Mouse (Mus musculus) midbrain, embryonic 12.5 days (tissue): ENCODE results near the gene Tmem259. TPM values are rescaled to one million over a fixed set of nuclear protein-coding genes. Genes with fewer than 3 reads are reported as not detected.

ENCODE experiments used
- ATAC-seq: fragments of 200-750 bp; cut with Nextera tagmentation; 2 replicates; pipeline ENCODE4 v1.8.0; 2017; ENCODE audit warnings: low read depth, moderate TSS enrichment, moderate library complexity; ENCODE audit not compliant: low FRiP score
- H3K27ac ChIP-seq: fragments of 300-500 bp; sonication (generic); replicated peaks from 2 replicates; pipeline ENCODE4 v1.5.1; 2016; ENCODE audit warnings: mild to moderate bottlenecking
- H3K27me3 ChIP-seq: fragments of 300-500 bp; sonication (generic); 2 replicates; pipeline ENCODE4 v1.6.1; 2016; ENCODE audit warnings: mild to moderate bottlenecking
- H3K36me3 ChIP-seq: fragments of 300-500 bp; sonication (generic); 2 replicates; pipeline ENCODE4 v1.6.1; 2016
- H3K4me1 ChIP-seq: fragments of 300-500 bp; sonication (generic); 2 replicates; pipeline ENCODE4 v1.6.1; 2016
- H3K4me2 ChIP-seq: fragments of 300-500 bp; sonication (generic); replicated peaks from 2 replicates; pipeline ENCODE4 v1.6.1; 2016; ENCODE audit warnings: mild to moderate bottlenecking, moderate library complexity
- H3K4me3 ChIP-seq: fragments of 300-500 bp; sonication (generic); 2 replicates; pipeline ENCODE4 v1.5.1; 2016; ENCODE audit warnings: mild to moderate bottlenecking
- H3K9ac ChIP-seq: fragments of 300-500 bp; sonication (generic); replicated peaks from 2 replicates; pipeline ENCODE4 v1.6.1; 2016; ENCODE audit warnings: mild to moderate bottlenecking, moderate library complexity
- H3K9me3 ChIP-seq: fragments of 300-500 bp; sonication (generic); 2 replicates; pipeline ENCODE4 v1.6.1; 2016; ENCODE audit warnings: mild to moderate bottlenecking
- WGBS: fragments of 180-500 bp; shearing (Covaris S2); methylation state at CpG from one replicate; pipeline ENCODE4 v1.1.7; 2016; 5-methylcytosine and 5-hydroxymethylcytosine counted together
- polyA plus RNA-seq: library from polyadenylated mRNA; unstranded; fragments of >200 nt; fragmentation: Nextera tagmentation; extraction: Ambion mirVana; gene quantifications from 2 replicates; pipeline ENCODE4 v1.2.1, GENCODE M21; 2016

The Tmem259 gene
- polyA plus RNA-seq, 1 experiment from 2014 or later = 20.9 TPM

- H3K4me2 ChIP-seq = peak overlapping the region; percentile 89
- WGBS = under 1% methylated on average over 22 of the region's 22 CpGs
- ATAC-seq = peak; percentile 93
- peak overlapping the region; percentile 86 for H3K9ac ChIP-seq
- peaks cover 35% of the 10 kb centered on the region for H3K27me3 ChIP-seq
- peaks cover 48% of the 10 kb centered on the region for H3K4me1 ChIP-seq
- peak overlapping the region; percentile 79 for H3K4me3 ChIP-seq
- H3K9me3 ChIP-seq = no peaks in the 10 kb centered on the region
- H3K36me3 ChIP-seq = peaks cover 12% of the 10 kb centered on the region
- H3K27ac ChIP-seq = peak overlapping the region; percentile 92
Measured at GRCm38 (mm10) chr10:79984871-79985270, 741 bp upstream of the Tmem259 start.

GRCm38 (mm10) chr10:79983670-79984069, 460 bp downstream of the Tmem259 start:
- Histone ChIP-seq H3K4me2 (peak overlapping the region; percentile 89), H3K4me3 (peak overlapping the region; percentile 79), H3K9me3 (no peaks in the 10 kb centered on the region), H3K9ac (peak overlapping the region; percentile 86), H3K27ac (peak overlapping the region; percentile 92), H3K4me1 (peaks cover 41% of the 10 kb centered on the region), H3K27me3 (peaks cover 23% of the 10 kb centered on the region), H3K36me3 (peaks cover 24% of the 10 kb centered on the region)
- peak; percentile 4; the same call in 1 of the 2 replicates for ATAC-seq
- WGBS = under 1% methylated on average over 21 of the region's 21 CpGs

GRCm38 (mm10) chr10:79983205-79983604, 925 bp downstream of the Tmem259 start:
- ATAC-seq = no peak
- Histone ChIP-seq H3K36me3 (peaks cover 29% of the 10 kb centered on the region), H3K27me3 (peaks cover 19% of the 10 kb centered on the region), H3K9ac (peak overlapping the region; percentile 86), H3K4me3 (peak overlapping the region; percentile 79), H3K27ac (0 out of 2 replicates have a peak overlapping the region, but pooled peaks have one; percentile 92), H3K4me1 (peaks cover 37% of the 10 kb centered on the region), H3K4me2 (peak overlapping the region; percentile 89), H3K9me3 (no peaks in the 10 kb centered on the region)
- WGBS = 72% methylated on average over 5 of the region's 5 CpGs

GRCm38 (mm10) chr10:79979401-79980155, 4.6 kb downstream of the Tmem259 start:
- 96% methylated on average over 22 of the region's 22 CpGs for WGBS
- 0 out of 2 replicates have a peak, but pooled peaks cover 4% of the 10 kb centered on the region for H3K27me3 ChIP-seq
- H3K36me3 ChIP-seq = peaks cover 60% of the 10 kb centered on the region
- peaks cover 22% of the 10 kb centered on the region for H3K4me1 ChIP-seq
- no peak for ATAC-seq
- no peak overlapping the region for H3K4me2 ChIP-seq
- no peak overlapping the region for H3K4me3 ChIP-seq
- no peak overlapping the region for H3K27ac ChIP-seq
- no peaks in the 10 kb centered on the region for H3K9me3 ChIP-seq
- peak overlapping the region; percentile 15; the same call in 1 of the 2 replicates for H3K9ac ChIP-seq

- H3K27me3 ChIP-seq = peaks cover 12% of the 10 kb centered on the region; the same call in 1 of the 2 replicates
- no peaks in the 10 kb centered on the region for H3K9me3 ChIP-seq
- H3K27ac ChIP-seq = no peak overlapping the region
- H3K4me2 ChIP-seq = no peak overlapping the region
- H3K36me3 ChIP-seq = peaks cover 70% of the 10 kb centered on the region
- H3K4me3 ChIP-seq = no peak overlapping the region
- ATAC-seq = no peak
- H3K4me1 ChIP-seq = peaks cover 16% of the 10 kb centered on the region
- H3K9ac ChIP-seq = no peak overlapping the region
- 96% methylated on average over 21 of the region's 21 CpGs for WGBS
Measured at GRCm38 (mm10) chr10:79978061-79978460, 6.1 kb downstream of the Tmem259 start.

- Histone ChIP-seq H3K27me3 (peaks cover 20% of the 10 kb centered on the region), H3K4me2 (no peak overlapping the region), H3K27ac (no peak overlapping the region), H3K4me3 (no peak overlapping the region), H3K9ac (no peak overlapping the region), H3K9me3 (no peaks in the 10 kb centered on the region), H3K36me3 (peaks cover 70% of the 10 kb centered on the region), H3K4me1 (peaks cover 9% of the 10 kb centered on the region)
- ATAC-seq = no peak
- WGBS = 78% methylated on average over 27 of the region's 28 CpGs
Measured at GRCm38 (mm10) chr10:79977324-79977723, 6.8 kb downstream of the Tmem259 start.

- H3K36me3 ChIP-seq = peaks cover 70% of the 10 kb centered on the region
- H3K4me2 ChIP-seq = no peak overlapping the region
- ATAC-seq = no peak
- no peaks in the 10 kb centered on the region for H3K9me3 ChIP-seq
- H3K9ac ChIP-seq = no peak overlapping the region
- H3K4me1 ChIP-seq = peaks cover 7% of the 10 kb centered on the region; the same call in 1 of the 2 replicates
- WGBS = 62% methylated on average over 25 of the region's 36 CpGs
- H3K27me3 ChIP-seq = peaks cover 26% of the 10 kb centered on the region
- H3K4me3 ChIP-seq = no peak overlapping the region
- no peak overlapping the region for H3K27ac ChIP-seq
Measured at GRCm38 (mm10) chr10:79976722-79977107, 7.4 kb downstream of the Tmem259 start.

GRCm38 (mm10) chr10:79976071-79976721, 7.9 kb downstream of the Tmem259 start:
- no peak overlapping the region for H3K4me3 ChIP-seq
- no peak overlapping the region for H3K4me2 ChIP-seq
- H3K4me1 ChIP-seq = peaks cover 4% of the 10 kb centered on the region
- ATAC-seq = no peak
- no peak overlapping the region for H3K9ac ChIP-seq
- 87% methylated on average over 28 of the region's 28 CpGs for WGBS
- no peaks in the 10 kb centered on the region for H3K9me3 ChIP-seq
- peaks cover 31% of the 10 kb centered on the region for H3K27me3 ChIP-seq
- H3K36me3 ChIP-seq = peaks cover 68% of the 10 kb centered on the region
- H3K27ac ChIP-seq = no peak overlapping the region

- peaks cover 56% of the 10 kb centered on the region for H3K36me3 ChIP-seq
- no peak overlapping the region for H3K4me3 ChIP-seq
- H3K4me2 ChIP-seq = no peak overlapping the region
- ATAC-seq = no peak
- H3K4me1 ChIP-seq = peaks cover 9% of the 10 kb centered on the region
- WGBS = 91% methylated on average over 8 of the region's 8 CpGs
- H3K9ac ChIP-seq = no peak overlapping the region
- H3K9me3 ChIP-seq = no peaks in the 10 kb centered on the region
- 0 out of 2 replicates have a peak overlapping the region, but pooled peaks have one; percentile 3 for H3K27ac ChIP-seq
- H3K27me3 ChIP-seq = peaks cover 46% of the 10 kb centered on the region
Measured at GRCm38 (mm10) chr10:79974668-79975067, 9.5 kb downstream of the Tmem259 start.

- Histone ChIP-seq H3K27me3 (peaks cover 52% of the 10 kb centered on the region), H3K4me3 (no peak overlapping the region), H3K36me3 (peaks cover 51% of the 10 kb centered on the region), H3K9ac (no peak overlapping the region), H3K4me1 (peaks cover 9% of the 10 kb centered on the region), H3K27ac (0 out of 2 replicates have a peak overlapping the region, but pooled peaks have one; percentile 3), H3K4me2 (no peak overlapping the region), H3K9me3 (no peaks in the 10 kb centered on the region)
- no peak for ATAC-seq
- 90% methylated on average over 21 of the region's 21 CpGs for WGBS
Measured at GRCm38 (mm10) chr10:79974087-79974486, 10.0 kb downstream of the Tmem259 start.

- Histone ChIP-seq H3K9ac (no peak overlapping the region), H3K9me3 (no peaks in the 10 kb centered on the region), H3K27me3 (peaks cover 59% of the 10 kb centered on the region), H3K4me3 (no peak overlapping the region), H3K36me3 (peaks cover 46% of the 10 kb centered on the region), H3K27ac (no peak overlapping the region), H3K4me1 (peaks cover 9% of the 10 kb centered on the region), H3K4me2 (no peak overlapping the region)
- 69% methylated on average over 14 of the region's 14 CpGs for WGBS
- ATAC-seq = peak; percentile 28; the same call in 1 of the 2 replicates
Measured at GRCm38 (mm10) chr10:79972831-79973230, 11.3 kb downstream of the Tmem259 start.

- WGBS = 4% methylated on average over 21 of the region's 21 CpGs
- H3K4me2 ChIP-seq = peak overlapping the region; percentile 47
- ATAC-seq = no peak
- H3K27ac ChIP-seq = no peak overlapping the region
- peak overlapping the region; percentile 32 for H3K4me3 ChIP-seq
- 0 out of 2 replicates have a peak overlapping the region, but pooled peaks have one; percentile 11 for H3K9ac ChIP-seq
- no peaks in the 10 kb centered on the region for H3K9me3 ChIP-seq
- H3K4me1 ChIP-seq = peaks cover 9% of the 10 kb centered on the region
- peaks cover 46% of the 10 kb centered on the region for H3K36me3 ChIP-seq
- peaks cover 59% of the 10 kb centered on the region for H3K27me3 ChIP-seq
Measured at GRCm38 (mm10) chr10:79971183-79971497, 13.0 kb downstream of the Tmem259 start.
